Mouse (Mus musculus): ENCODE measurements around the gene Prss46. TPM values are rescaled to one million over a fixed set of nuclear protein-coding genes. Genes with fewer than 3 reads are reported as not detected.

The Prss46 gene
- polyA plus RNA-seq, 1 experiment, result not detected

- no peaks in the 10 kb centered on the region for H3K4me1 ChIP-seq (ENCODE audit: control insufficient read depth, insufficient read depth, low read length)
- H3K4me3 ChIP-seq (ENCODE audit: low read depth, low read length), result no peak overlapping the region
- no peaks in the 10 kb centered on the region for H3K9me3 ChIP-seq (replicated peaks; ENCODE audit: control insufficient read depth, insufficient read depth, low read length, poor library complexity, severe bottlenecking)
- TF ChIP-seq CTCF (IDR thresholded peaks at IDR 0.05; ENCODE audit: low read depth, low read length) (no peak), POLR2A (IDR thresholded peaks at IDR 0.05; ENCODE audit: insufficient read depth, low read length) (no peak), EP300 (IDR thresholded peaks at IDR 0.05; ENCODE audit: insufficient read depth, low read depth, low read length) (no peak)
- no peaks in the 10 kb centered on the region for H3K27me3 ChIP-seq (ENCODE audit: control insufficient read depth, insufficient read depth, low read length, poor library complexity, severe bottlenecking)
- no peak overlapping the region for H3K9ac ChIP-seq (ENCODE audit: low read depth, poor library complexity, severe bottlenecking)
- H3K27ac ChIP-seq (ENCODE audit: insufficient read depth, low read length), result no peak overlapping the region
- no peaks in the 10 kb centered on the region for H3K36me3 ChIP-seq (ENCODE audit: control insufficient read depth, insufficient read depth, low read length, poor library complexity, severe bottlenecking)
Observed at GRCm38 (mm10) chr9:110849162-110849561, 4.9 kb downstream of the Prss46 start.

GRCm38 (mm10) chr9:110855903-110856302, 11.6 kb downstream of the Prss46 start:
- Histone ChIP-seq H3K36me3 (ENCODE audit: control insufficient read depth, insufficient read depth, low read length, poor library complexity, severe bottlenecking) (no peaks in the 10 kb centered on the region), H3K9me3 (replicated peaks; ENCODE audit: control insufficient read depth, insufficient read depth, low read length, poor library complexity, severe bottlenecking) (no peaks in the 10 kb centered on the region), H3K27ac (ENCODE audit: insufficient read depth, low read length) (no peak overlapping the region), H3K4me1 (ENCODE audit: control insufficient read depth, insufficient read depth, low read length) (peaks cover 6% of the 10 kb centered on the region), H3K27me3 (ENCODE audit: control insufficient read depth, insufficient read depth, low read length, poor library complexity, severe bottlenecking) (no peaks in the 10 kb centered on the region), H3K9ac (ENCODE audit: low read depth, poor library complexity, severe bottlenecking) (no peak overlapping the region), H3K4me3 (ENCODE audit: low read depth, low read length) (no peak overlapping the region)
- TF ChIP-seq POLR2A (IDR thresholded peaks at IDR 0.05; ENCODE audit: insufficient read depth, low read length) (no peak), EP300 (IDR thresholded peaks at IDR 0.05; ENCODE audit: insufficient read depth, low read depth, low read length) (no peak), CTCF (IDR thresholded peaks at IDR 0.05; ENCODE audit: low read depth, low read length) (no peak)

GRCm38 (mm10) chr9:110856920-110857319, 12.6 kb downstream of the Prss46 start:
- Histone ChIP-seq H3K4me3 (ENCODE audit: low read depth, low read length) (no peak overlapping the region), H3K9ac (ENCODE audit: low read depth, poor library complexity, severe bottlenecking) (no peak overlapping the region), H3K27ac (ENCODE audit: insufficient read depth, low read length) (no peak overlapping the region), H3K9me3 (replicated peaks; ENCODE audit: control insufficient read depth, insufficient read depth, low read length, poor library complexity, severe bottlenecking) (no peaks in the 10 kb centered on the region), H3K36me3 (ENCODE audit: control insufficient read depth, insufficient read depth, low read length, poor library complexity, severe bottlenecking) (no peaks in the 10 kb centered on the region), H3K4me1 (ENCODE audit: control insufficient read depth, insufficient read depth, low read length) (peaks cover 6% of the 10 kb centered on the region), H3K27me3 (ENCODE audit: control insufficient read depth, insufficient read depth, low read length, poor library complexity, severe bottlenecking) (no peaks in the 10 kb centered on the region)
- TF ChIP-seq POLR2A (IDR thresholded peaks at IDR 0.05; ENCODE audit: insufficient read depth, low read length), result no peak
- TF ChIP-seq CTCF (IDR thresholded peaks at IDR 0.05; ENCODE audit: low read depth, low read length), result no peak
- TF ChIP-seq EP300 (IDR thresholded peaks at IDR 0.05; ENCODE audit: insufficient read depth, low read depth, low read length), result no peak

- Histone ChIP-seq H3K9ac (ENCODE audit: low read depth, poor library complexity, severe bottlenecking) (peak within 1 kb of the TSS; percentile 54), H3K27ac (ENCODE audit: insufficient read depth, low read length) (no peak within 1 kb of the TSS), H3K36me3 (ENCODE audit: control insufficient read depth, insufficient read depth, low read length, poor library complexity, severe bottlenecking) (no peaks in the 10 kb centered on the region), H3K9me3 (replicated peaks; ENCODE audit: control insufficient read depth, insufficient read depth, low read length, poor library complexity, severe bottlenecking) (no peaks in the 10 kb centered on the region), H3K27me3 (ENCODE audit: control insufficient read depth, insufficient read depth, low read length, poor library complexity, severe bottlenecking) (no peaks in the 10 kb centered on the region), H3K4me1 (ENCODE audit: control insufficient read depth, insufficient read depth, low read length) (peaks cover 6% of the 10 kb centered on the region), H3K4me3 (ENCODE audit: low read depth, low read length) (peak within 1 kb of the TSS; percentile 60)
- TF ChIP-seq EP300 (IDR thresholded peaks at IDR 0.05; ENCODE audit: insufficient read depth, low read depth, low read length), result no peak
- peak; percentile 88 for TF ChIP-seq CTCF (IDR thresholded peaks at IDR 0.05; ENCODE audit: low read depth, low read length)
- TF ChIP-seq POLR2A (IDR thresholded peaks at IDR 0.05; ENCODE audit: insufficient read depth, low read length), result no peak
Observed at GRCm38 (mm10) chr9:110857781-110858472, 13.6 kb downstream of the Prss46 start, which contains the start of gene Prss50. TSS of gene Prss50 (plus strand) at chr9:110857967.

GRCm38 (mm10) chr9:110858523-110858922, 14.2 kb downstream of the Prss46 start:
- H3K27me3 ChIP-seq (ENCODE audit: control insufficient read depth, insufficient read depth, low read length, poor library complexity, severe bottlenecking), result no peaks in the 10 kb centered on the region
- no peak overlapping the region for H3K27ac ChIP-seq (ENCODE audit: insufficient read depth, low read length)
- TF ChIP-seq EP300 (IDR thresholded peaks at IDR 0.05; ENCODE audit: insufficient read depth, low read depth, low read length), result no peak
- no peak for TF ChIP-seq CTCF (IDR thresholded peaks at IDR 0.05; ENCODE audit: low read depth, low read length)
- TF ChIP-seq POLR2A (IDR thresholded peaks at IDR 0.05; ENCODE audit: insufficient read depth, low read length), result no peak
- no peak overlapping the region for H3K4me3 ChIP-seq (ENCODE audit: low read depth, low read length)
- H3K9ac ChIP-seq (ENCODE audit: low read depth, poor library complexity, severe bottlenecking), result 0 out of 2 replicates have a peak overlapping the region, but pooled peaks have one; percentile 54
- H3K36me3 ChIP-seq (ENCODE audit: control insufficient read depth, insufficient read depth, low read length, poor library complexity, severe bottlenecking), result no peaks in the 10 kb centered on the region
- H3K4me1 ChIP-seq (ENCODE audit: control insufficient read depth, insufficient read depth, low read length), result peaks cover 6% of the 10 kb centered on the region
- no peaks in the 10 kb centered on the region for H3K9me3 ChIP-seq (replicated peaks; ENCODE audit: control insufficient read depth, insufficient read depth, low read length, poor library complexity, severe bottlenecking)

GRCm38 (mm10) chr9:110858967-110859596, 14.8 kb downstream of the Prss46 start:
- H3K9ac ChIP-seq (ENCODE audit: low read depth, poor library complexity, severe bottlenecking), result no peak overlapping the region
- no peak overlapping the region for H3K27ac ChIP-seq (ENCODE audit: insufficient read depth, low read length)
- H3K27me3 ChIP-seq (ENCODE audit: control insufficient read depth, insufficient read depth, low read length, poor library complexity, severe bottlenecking), result no peaks in the 10 kb centered on the region
- no peaks in the 10 kb centered on the region for H3K9me3 ChIP-seq (replicated peaks; ENCODE audit: control insufficient read depth, insufficient read depth, low read length, poor library complexity, severe bottlenecking)
- H3K4me3 ChIP-seq (ENCODE audit: low read depth, low read length), result no peak overlapping the region
- H3K36me3 ChIP-seq (ENCODE audit: control insufficient read depth, insufficient read depth, low read length, poor library complexity, severe bottlenecking), result no peaks in the 10 kb centered on the region
- TF ChIP-seq CTCF (IDR thresholded peaks at IDR 0.05; ENCODE audit: low read depth, low read length) (no peak), EP300 (IDR thresholded peaks at IDR 0.05; ENCODE audit: insufficient read depth, low read depth, low read length) (no peak), POLR2A (IDR thresholded peaks at IDR 0.05; ENCODE audit: insufficient read depth, low read length) (no peak)
- peaks cover 6% of the 10 kb centered on the region for H3K4me1 ChIP-seq (ENCODE audit: control insufficient read depth, insufficient read depth, low read length)
